Mouse (Mus musculus) limb, embryonic 10.5 days (tissue): Measurements from ENCODE around the gene Rftn2. TPM values are rescaled to one million over a fixed set of nuclear protein-coding genes. Genes with fewer than 3 reads are reported as not detected.
"Not testable (repeated sequence)": the region's sequence is repeated elsewhere in the genome, so short reads cannot be mapped to it uniquely, and the experiment has no call there.

Source experiments
- DNase-seq: peaks from one replicate; pipeline ENCODE4 v3.0.0-alpha.2; 2017; ENCODE audit warnings: low spot score
- H3K27ac ChIP-seq: fragments of 300-500 bp; sonication (generic); 2 replicates; pipeline ENCODE4 v1.5.1; 2016; ENCODE audit warnings: mild to moderate bottlenecking
- H3K27me3 ChIP-seq: fragments of 300-500 bp; sonication (generic); 2 replicates; pipeline ENCODE4 v1.6.1; 2016; ENCODE audit warnings: low read depth, mild to moderate bottlenecking; ENCODE audit not compliant: poor library complexity, severe bottlenecking
- H3K36me3 ChIP-seq: fragments of 300-500 bp; sonication (generic); 2 replicates; pipeline ENCODE4 v1.6.1; 2016; ENCODE audit warnings: mild to moderate bottlenecking, moderate library complexity
- H3K4me1 ChIP-seq: fragments of 300-500 bp; sonication (generic); 2 replicates; pipeline ENCODE4 v1.6.1; 2016
- H3K4me3 ChIP-seq: fragments of 300-500 bp; sonication (generic); 2 replicates; pipeline ENCODE4 v1.5.1; 2016; ENCODE audit warnings: mild to moderate bottlenecking, moderate library complexity
- H3K9me3 ChIP-seq: fragments of 300-500 bp; sonication (generic); replicated peaks from 2 replicates; pipeline ENCODE4 v1.6.1; 2016; ENCODE audit warnings: mild to moderate bottlenecking
- whole genome bisulfite sequencing: fragments of 180-500 bp; shearing (Covaris S2); methylation state at CpG from one replicate; pipeline ENCODE4 v1.1.7; 2016; 5-methylcytosine and 5-hydroxymethylcytosine counted together
- polyA plus RNA-seq: library from polyadenylated mRNA; unstranded; fragments of >200 nt; fragmentation: Nextera tagmentation; extraction: Ambion mirVana; gene quantifications from 2 replicates; pipeline ENCODE4 v1.2.1, GENCODE M21; 2016

Gene Rftn2
- polyA plus RNA-seq, 1 experiment from 2014 or later, result 25.4 TPM

GRCm38 (mm10) chr1:55158211-55158610 lies 68.4 kb downstream of the Rftn2 start:
- Histone ChIP-seq H3K27me3 (no peaks in the 10 kb centered on the region), H3K4me1 (no peaks in the 10 kb centered on the region), H3K4me3 (no peak overlapping the region), H3K27ac (no peak overlapping the region), H3K9me3 (no peaks in the 10 kb centered on the region), H3K36me3 (peaks cover 58% of the 10 kb centered on the region)
- 89% methylated on average over 3 of the region's 3 CpGs for WGBS
- DNase-seq, result no peak

- no peaks in the 10 kb centered on the region for H3K9me3 ChIP-seq
- no peak for DNase-seq
- H3K4me1 ChIP-seq, result no peaks in the 10 kb centered on the region
- no peak overlapping the region for H3K4me3 ChIP-seq
- H3K36me3 ChIP-seq, result peaks cover 67% of the 10 kb centered on the region
- no peak overlapping the region for H3K27ac ChIP-seq
- 96% methylated on average over 4 of the region's 4 CpGs for WGBS
- no peaks in the 10 kb centered on the region for H3K27me3 ChIP-seq
These were observed 69.3 kb downstream of the Rftn2 start for GRCm38 (mm10) chr1:55157329-55157728.

- no peak overlapping the region for H3K4me3 ChIP-seq
- H3K4me1 ChIP-seq, result no peaks in the 10 kb centered on the region
- no peaks in the 10 kb centered on the region for H3K9me3 ChIP-seq
- peaks cover 86% of the 10 kb centered on the region for H3K36me3 ChIP-seq
- DNase-seq, result no peak
- H3K27me3 ChIP-seq, result no peaks in the 10 kb centered on the region
- H3K27ac ChIP-seq, result no peak overlapping the region
- WGBS, result 96% methylated on average over 7 of the region's 7 CpGs
These were observed 81.0 kb downstream of the Rftn2 start for GRCm38 (mm10) chr1:55145556-55145955.

GRCm38 (mm10) chr1:55144338-55144737 lies 82.2 kb downstream of the Rftn2 start:
- no peak for DNase-seq
- WGBS, result 97% methylated on average over 4 of the region's 4 CpGs
- Histone ChIP-seq H3K9me3 (no peaks in the 10 kb centered on the region), H3K4me3 (no peak overlapping the region), H3K4me1 (no peaks in the 10 kb centered on the region), H3K36me3 (peaks cover 86% of the 10 kb centered on the region), H3K27ac (no peak overlapping the region), H3K27me3 (no peaks in the 10 kb centered on the region)

- WGBS, result 85% methylated on average over 1 of the region's 1 CpGs
These were observed 90.7 kb downstream of the Rftn2 start for GRCm38 (mm10) chr1:55135846-55136245.

GRCm38 (mm10) chr1:55134301-55134700 lies 92.3 kb downstream of the Rftn2 start:
- no peak overlapping the region for H3K27ac ChIP-seq
- DNase-seq, result no peak
- no peak overlapping the region for H3K4me3 ChIP-seq
- H3K9me3 ChIP-seq, result no peaks in the 10 kb centered on the region
- WGBS, result 95% methylated on average over 3 of the region's 3 CpGs
- H3K4me1 ChIP-seq, result peaks cover 22% of the 10 kb centered on the region
- H3K27me3 ChIP-seq, result no peaks in the 10 kb centered on the region
- H3K36me3 ChIP-seq, result peaks cover 52% of the 10 kb centered on the region

More at GRCm38 (mm10) chr1:55135846-55136245, 90.7 kb downstream of the Rftn2 start:
- no peaks in the 10 kb centered on the region for H3K27me3 ChIP-seq
- no peak for DNase-seq
- H3K9me3 ChIP-seq, result no peaks in the 10 kb centered on the region
- peaks cover 68% of the 10 kb centered on the region for H3K36me3 ChIP-seq
- H3K4me3 ChIP-seq, result no peak overlapping the region
- peaks cover 15% of the 10 kb centered on the region for H3K4me1 ChIP-seq
- H3K27ac ChIP-seq, result no peak overlapping the region

GRCm38 (mm10) chr1:55133173-55133572 lies 93.4 kb downstream of the Rftn2 start:
- no peak overlapping the region for H3K27ac ChIP-seq
- H3K4me1 ChIP-seq, result peaks cover 22% of the 10 kb centered on the region
- H3K9me3 ChIP-seq, result no peaks in the 10 kb centered on the region
- WGBS, result 81% methylated on average over 2 of the region's 2 CpGs
- H3K27me3 ChIP-seq, result no peaks in the 10 kb centered on the region
- H3K4me3 ChIP-seq, result no peak overlapping the region
- H3K36me3 ChIP-seq, result peaks cover 42% of the 10 kb centered on the region
- DNase-seq, result no peak

GRCm38 (mm10) chr1:55132308-55132707 lies 94.3 kb downstream of the Rftn2 start:
- Histone ChIP-seq H3K4me3 (peak overlapping the region; percentile 99), H3K4me1 (peaks cover 22% of the 10 kb centered on the region), H3K36me3 (peaks cover 35% of the 10 kb centered on the region), H3K27ac (0 out of 2 replicates have a peak overlapping the region, but pooled peaks have one; percentile 99), H3K27me3 (no peaks in the 10 kb centered on the region), H3K9me3 (no peaks in the 10 kb centered on the region)
- DNase-seq, result no peak
- WGBS, result 86% methylated on average over 4 of the region's 4 CpGs

- Histone ChIP-seq H3K27me3 (no peaks in the 10 kb centered on the region), H3K4me3 (peak overlapping the region; percentile 99), H3K27ac (peak overlapping the region; percentile 99), H3K4me1 (peaks cover 22% of the 10 kb centered on the region), H3K36me3 (peaks cover 27% of the 10 kb centered on the region), H3K9me3 (no peaks in the 10 kb centered on the region)
- DNase-seq, result no peak
- WGBS, result under 1% methylated on average over 47 of the region's 47 CpGs
These were observed 95.1 kb downstream of the Rftn2 start for GRCm38 (mm10) chr1:55131424-55132014.

GRCm38 (mm10) chr1:55130943-55131401 lies 95.6 kb downstream of the Rftn2 start, which contains the start of gene Mob4:
TSS of gene Mob4 (plus strand) at chr1:55131231.
- Histone ChIP-seq H3K36me3 (peaks cover 24% of the 10 kb centered on the region), H3K27ac (peak within 1 kb of the TSS; percentile 99), H3K4me1 (peaks cover 22% of the 10 kb centered on the region), H3K4me3 (peak within 1 kb of the TSS; percentile 99), H3K27me3 (no peaks in the 10 kb centered on the region), H3K9me3 (no peaks in the 10 kb centered on the region)
- under 1% methylated on average over 42 of the region's 42 CpGs for WGBS
- peak; percentile 98 for DNase-seq

- peaks cover 18% of the 10 kb centered on the region for H3K36me3 ChIP-seq
- 72% methylated on average over 10 of the region's 10 CpGs for WGBS
- peak overlapping the region; percentile 99 for H3K27ac ChIP-seq
- peaks cover 22% of the 10 kb centered on the region for H3K4me1 ChIP-seq
- H3K4me3 ChIP-seq, result peak overlapping the region; percentile 99
- no peak for DNase-seq
- H3K27me3 ChIP-seq, result no peaks in the 10 kb centered on the region
- no peaks in the 10 kb centered on the region for H3K9me3 ChIP-seq
These were observed 96.2 kb downstream of the Rftn2 start for GRCm38 (mm10) chr1:55130190-55130916.

- Histone ChIP-seq H3K9me3 (no peaks in the 10 kb centered on the region), H3K27ac (no peak overlapping the region), H3K4me1 (peaks cover 22% of the 10 kb centered on the region), H3K36me3 (peaks cover 12% of the 10 kb centered on the region), H3K4me3 (no peak overlapping the region), H3K27me3 (no peaks in the 10 kb centered on the region)
- WGBS, result 92% methylated on average over 5 of the region's 5 CpGs
- DNase-seq, result no peak
These were observed 96.9 kb downstream of the Rftn2 start for GRCm38 (mm10) chr1:55129716-55130115.

GRCm38 (mm10) chr1:55124136-55124535 lies 102.4 kb downstream of the Rftn2 start:
- DNase-seq, H3K4me1 ChIP-seq, H3K4me3 ChIP-seq, H3K9me3 ChIP-seq, H3K36me3 ChIP-seq, H3K27me3 ChIP-seq, H3K27ac ChIP-seq: not testable (repeated sequence)
- WGBS, result 98% methylated on average over 2 of the region's 2 CpGs
